Mouse (Mus musculus) heart, embryonic 14.5 days (tissue): ENCODE measurements around the gene Hcrtr1. TPM values are rescaled to one million over a fixed set of nuclear protein-coding genes. Genes with fewer than 3 reads are reported as not detected.

Experiments
- ATAC-seq: fragments of 200-750 bp; cut with Nextera tagmentation; 2 replicates; pipeline ENCODE4 v1.8.0; 2017; ENCODE audit warnings: low read depth, moderate TSS enrichment; ENCODE audit not compliant: insufficient number of reproducible peaks, insufficient read depth, low FRiP score
- H3K27ac ChIP-seq, 2 experiments: fragments of 200-500 bp in 1 of 2; fragments of 300-500 bp in 1 of 2; sonication (generic) in 1 of 2; replicated peaks in 1 of 2; 2 replicates each; pipeline ENCODE4 v1.5.1; 2012 to 2014; ENCODE audit warnings: low read depth in 2 of 2, low read length in 2 of 2, control low read depth in 1 of 2, mild to moderate bottlenecking in 1 of 2, mixed read lengths in 1 of 2; ENCODE audit not compliant: control insufficient read depth in 1 of 2, insufficient read depth in 1 of 2
- H3K27me3 ChIP-seq: fragments of 300-500 bp; sonication (generic); 2 replicates; pipeline ENCODE4 v1.6.1; 2014; ENCODE audit warnings: mild to moderate bottlenecking, low read length, control low read depth; ENCODE audit not compliant: control insufficient read depth, insufficient read depth
- H3K36me3 ChIP-seq: fragments of 300-500 bp; sonication (generic); 2 replicates; pipeline ENCODE4 v1.6.1; 2014; ENCODE audit warnings: mild to moderate bottlenecking, control low read depth, low read length, mixed read lengths; ENCODE audit not compliant: control insufficient read depth, insufficient read depth
- H3K4me1 ChIP-seq, 2 experiments: fragments of 200-500 bp in 1 of 2; fragments of 300-500 bp in 1 of 2; sonication (generic) in 1 of 2; 2 replicates each; pipeline ENCODE4 v1.6.1; 2012 to 2014; ENCODE audit warnings: low read length in 2 of 2, control low read depth in 1 of 2, mixed read lengths in 1 of 2; ENCODE audit not compliant: control insufficient read depth in 2 of 2, insufficient read depth in 2 of 2
- H3K4me2 ChIP-seq: fragments of 300-500 bp; sonication (generic); 2 replicates; pipeline ENCODE4 v1.6.1; 2014; ENCODE audit warnings: mild to moderate bottlenecking, low read length
- H3K4me3 ChIP-seq, 2 experiments: fragments of 200-500 bp in 1 of 2; fragments of 300-500 bp in 1 of 2; sonication (generic) in 1 of 2; 2 replicates each; pipeline ENCODE4 v1.5.1; 2012 to 2014; ENCODE audit warnings: low read length in 2 of 2, mild to moderate bottlenecking in 2 of 2, control low read depth in 1 of 2, low read depth in 1 of 2, moderate library complexity in 1 of 2; ENCODE audit not compliant: control insufficient read depth in 1 of 2, insufficient read depth in 1 of 2
- H3K9ac ChIP-seq: fragments of 300-500 bp; sonication (generic); 2 replicates; pipeline ENCODE4 v1.6.1; 2014; ENCODE audit warnings: mild to moderate bottlenecking, low read length
- H3K9me3 ChIP-seq: fragments of 300-500 bp; sonication (generic); 2 replicates; pipeline ENCODE4 v1.6.1; 2016; ENCODE audit warnings: low read length, control low read depth; ENCODE audit not compliant: control insufficient read depth
- WGBS: fragments of 180-500 bp; shearing (Covaris S2); extraction: QIAGEN DNeasy Blood & Tissue Kit; methylation state at CpG from one replicate; pipeline ENCODE4 v1.1.7; 2014; 5-methylcytosine and 5-hydroxymethylcytosine counted together
- polyA plus RNA-seq: library from polyadenylated mRNA; unstranded; fragments of >200 nt; fragmentation: Nextera tagmentation; extraction: Ambion mirVana; gene quantifications from 2 replicates; pipeline ENCODE4 v1.2.1, GENCODE M21; 2014

Gene Hcrtr1
- polyA plus RNA-seq, 1 experiment from 2014 or later, result 0.15 TPM

GRCm38 (mm10) chr4:130156812-130157371 lies 17.7 kb upstream of the Hcrtr1 start:
- no peaks in the 10 kb centered on the region for H3K9me3 ChIP-seq
- no peak overlapping the region for H3K4me2 ChIP-seq
- no peak overlapping the region for H3K27ac ChIP-seq
- H3K27me3 ChIP-seq, result peaks cover 17% of the 10 kb centered on the region
- no peak overlapping the region for H3K9ac ChIP-seq
- H3K36me3 ChIP-seq, result no peaks in the 10 kb centered on the region
- H3K4me3 ChIP-seq, result no peak overlapping the region
- 67% methylated on average over 12 of the region's 12 CpGs for WGBS
- ATAC-seq, result no peak
- H3K4me1 ChIP-seq, result peaks cover 5 to 13% of the 10 kb centered on the region in 2 experiments; a peak in 3 of 4 replicates

- no peak for ATAC-seq
- Histone ChIP-seq H3K4me1 (no peaks in the 10 kb centered on the region), H3K9me3 (no peaks in the 10 kb centered on the region), H3K4me2 (no peak overlapping the region), H3K27me3 (peaks cover 19% of the 10 kb centered on the region), H3K9ac (no peak overlapping the region), H3K4me3 (no peak overlapping the region), H3K36me3 (no peaks in the 10 kb centered on the region), H3K27ac (no peak overlapping the region)
- WGBS, result 74% methylated on average over 3 of the region's 3 CpGs
Measured at GRCm38 (mm10) chr4:130154250-130154649, 15.1 kb upstream of the Hcrtr1 start.

GRCm38 (mm10) chr4:130148405-130148804 lies 9.2 kb upstream of the Hcrtr1 start:
- no peak for ATAC-seq
- Histone ChIP-seq H3K9ac (no peak overlapping the region), H3K4me1 (no peaks in the 10 kb centered on the region), H3K4me2 (no peak overlapping the region), H3K4me3 (no peak overlapping the region), H3K27me3 (peaks cover 15% of the 10 kb centered on the region), H3K27ac (no peak overlapping the region), H3K9me3 (peaks cover 7% of the 10 kb centered on the region; the same call in 1 of the 2 replicates), H3K36me3 (no peaks in the 10 kb centered on the region)
- 76% methylated on average over 10 of the region's 10 CpGs for WGBS

GRCm38 (mm10) chr4:130141786-130142185 lies 2.6 kb upstream of the Hcrtr1 start:
- 56% methylated on average over 3 of the region's 3 CpGs for WGBS
- Histone ChIP-seq H3K4me1 (peaks cover 0 to 11% of the 10 kb centered on the region in 2 experiments; a peak in 3 of 4 replicates), H3K9me3 (peaks cover 7% of the 10 kb centered on the region; the same call in 1 of the 2 replicates), H3K9ac (no peak overlapping the region), H3K4me2 (no peak overlapping the region), H3K27me3 (peaks cover 43% of the 10 kb centered on the region), H3K27ac (no peak overlapping the region), H3K4me3 (no peak overlapping the region), H3K36me3 (no peaks in the 10 kb centered on the region)
- no peak for ATAC-seq

- Histone ChIP-seq H3K36me3 (no peaks in the 10 kb centered on the region), H3K27ac (no peak overlapping the region), H3K4me1 (peaks cover 0 to 11% of the 10 kb centered on the region in 2 experiments; a peak in 3 of 4 replicates), H3K4me3 (no peak overlapping the region), H3K4me2 (no peak overlapping the region), H3K9ac (no peak overlapping the region), H3K9me3 (peaks cover 7% of the 10 kb centered on the region; the same call in 1 of the 2 replicates), H3K27me3 (peaks cover 43% of the 10 kb centered on the region)
- WGBS, result 50% methylated on average over 9 of the region's 9 CpGs
- ATAC-seq, result no peak
Measured at GRCm38 (mm10) chr4:130140992-130141402, 1.8 kb upstream of the Hcrtr1 start.

GRCm38 (mm10) chr4:130138441-130139213 lies 532 bp downstream of the Hcrtr1 start:
- peak overlapping the region; percentile 59 for H3K9ac ChIP-seq
- under 1% methylated on average over 54 of the region's 57 CpGs for WGBS
- ATAC-seq, result peak; percentile 42; the same call in 1 of the 2 replicates
- H3K36me3 ChIP-seq, result no peaks in the 10 kb centered on the region
- peaks cover 50% of the 10 kb centered on the region for H3K27me3 ChIP-seq
- peaks cover 0 to 12% of the 10 kb centered on the region in 2 experiments; a peak in 3 of 4 replicates for H3K4me1 ChIP-seq
- no peak overlapping the region for H3K27ac ChIP-seq
- H3K4me2 ChIP-seq, result peak overlapping the region; percentile 82
- H3K4me3 ChIP-seq, result peak overlapping the region; percentile 7 to 42; a peak in 3 of 4 replicates
- H3K9me3 ChIP-seq, result no peaks in the 10 kb centered on the region

GRCm38 (mm10) chr4:130133399-130133798 lies 5.8 kb downstream of the Hcrtr1 start:
- Histone ChIP-seq H3K4me3 (no peak overlapping the region), H3K4me1 (peaks cover 0 to 8% of the 10 kb centered on the region in 2 experiments; a peak in 2 of 4 replicates), H3K27ac (no peak overlapping the region), H3K27me3 (peaks cover 19% of the 10 kb centered on the region), H3K36me3 (no peaks in the 10 kb centered on the region), H3K4me2 (no peak overlapping the region), H3K9me3 (no peaks in the 10 kb centered on the region), H3K9ac (no peak overlapping the region)
- WGBS, result 36% methylated on average over 6 of the region's 6 CpGs
- no peak for ATAC-seq
